Mouse (Mus musculus) skeletal muscle tissue, postnatal 0 days (tissue): Measurements from ENCODE around the gene Yif1b. TPM values are rescaled to one million over a fixed set of nuclear protein-coding genes. Genes with fewer than 3 reads are reported as not detected.

ENCODE experiments used
- polyA plus RNA-seq: library from polyadenylated mRNA; unstranded; fragments of >200 nt; fragmentation: Nextera tagmentation; extraction: Ambion mirVana; gene quantifications from 2 replicates; pipeline ENCODE4 v1.2.1, GENCODE M21; 2015

Yif1b gene
- polyA plus RNA-seq: 107 and 109 TPM in 2 replicates

DNA sequence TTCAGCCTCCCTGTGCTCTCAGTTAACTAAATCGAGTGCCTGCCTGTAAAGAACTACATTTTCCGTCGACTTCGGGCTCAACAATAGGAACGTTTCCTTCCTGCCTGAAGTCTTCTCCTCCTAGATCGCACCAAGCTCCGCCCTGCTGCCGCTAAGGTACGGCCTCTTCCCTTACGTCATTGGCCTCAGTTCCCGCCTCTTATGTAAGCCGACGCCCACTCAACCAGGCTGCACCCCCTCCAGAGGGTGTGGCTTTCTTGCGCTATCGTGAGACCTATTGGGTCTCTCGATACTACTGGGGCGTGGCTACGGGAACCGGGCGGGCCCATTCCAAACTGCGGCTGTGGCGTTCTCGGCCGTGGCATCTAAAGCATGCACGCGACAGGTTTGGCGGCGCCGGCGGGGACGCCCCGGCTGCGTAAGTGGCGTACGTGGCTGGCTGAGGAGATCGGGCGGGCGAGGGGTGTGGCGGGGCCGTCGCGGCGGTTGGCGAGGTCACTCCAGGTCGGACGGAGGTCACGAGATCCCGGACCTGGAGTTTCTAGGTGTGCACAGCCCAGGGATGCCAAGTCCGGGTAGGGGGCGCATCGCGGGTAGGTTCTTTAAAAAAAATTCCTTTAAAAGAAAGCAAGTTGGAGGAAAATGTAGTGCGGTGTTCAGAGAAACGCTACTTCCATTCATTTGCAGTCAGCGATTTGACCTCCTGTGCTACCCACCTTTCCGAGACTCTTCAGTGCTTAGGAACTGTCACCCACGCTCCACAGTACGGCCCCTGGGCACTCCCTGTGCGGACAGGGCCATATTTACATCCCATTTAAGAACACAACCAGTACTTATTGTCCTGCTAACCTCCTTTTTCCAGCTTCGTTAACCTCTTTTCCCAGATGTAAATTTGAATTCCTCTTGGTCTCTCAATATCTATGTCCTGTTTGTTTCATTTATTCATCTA is at the start of gene Yif1b:
Yif1b (plus strand) TSS at position 311 of the 949 bp plus-strand sequence.

DNA sequence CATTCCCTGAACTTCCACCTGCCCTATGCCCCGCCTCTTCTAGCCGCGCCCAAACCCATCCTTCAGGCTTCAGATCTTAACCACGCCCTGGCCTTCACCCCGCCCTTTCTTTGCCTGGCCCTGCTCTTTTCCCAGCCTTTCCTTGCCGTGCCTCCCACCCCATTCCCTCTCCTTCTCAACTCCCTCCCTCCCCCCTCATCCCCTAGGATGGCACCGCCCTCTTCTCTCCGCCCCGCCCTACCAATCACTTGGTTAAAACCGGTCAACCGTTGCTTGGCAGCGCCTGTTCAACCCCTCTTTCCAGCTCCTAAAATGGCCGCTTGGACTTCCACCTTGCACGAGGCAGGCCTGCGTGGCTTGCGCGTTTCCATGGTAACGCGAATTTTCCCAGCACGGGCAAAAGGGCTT is 24.4 kb upstream of the Yif1b start, which contains the start of gene Catsperg1:
Catsperg1 (minus strand) TSS at position 361 of the 408 bp plus-strand sequence.

DNA sequence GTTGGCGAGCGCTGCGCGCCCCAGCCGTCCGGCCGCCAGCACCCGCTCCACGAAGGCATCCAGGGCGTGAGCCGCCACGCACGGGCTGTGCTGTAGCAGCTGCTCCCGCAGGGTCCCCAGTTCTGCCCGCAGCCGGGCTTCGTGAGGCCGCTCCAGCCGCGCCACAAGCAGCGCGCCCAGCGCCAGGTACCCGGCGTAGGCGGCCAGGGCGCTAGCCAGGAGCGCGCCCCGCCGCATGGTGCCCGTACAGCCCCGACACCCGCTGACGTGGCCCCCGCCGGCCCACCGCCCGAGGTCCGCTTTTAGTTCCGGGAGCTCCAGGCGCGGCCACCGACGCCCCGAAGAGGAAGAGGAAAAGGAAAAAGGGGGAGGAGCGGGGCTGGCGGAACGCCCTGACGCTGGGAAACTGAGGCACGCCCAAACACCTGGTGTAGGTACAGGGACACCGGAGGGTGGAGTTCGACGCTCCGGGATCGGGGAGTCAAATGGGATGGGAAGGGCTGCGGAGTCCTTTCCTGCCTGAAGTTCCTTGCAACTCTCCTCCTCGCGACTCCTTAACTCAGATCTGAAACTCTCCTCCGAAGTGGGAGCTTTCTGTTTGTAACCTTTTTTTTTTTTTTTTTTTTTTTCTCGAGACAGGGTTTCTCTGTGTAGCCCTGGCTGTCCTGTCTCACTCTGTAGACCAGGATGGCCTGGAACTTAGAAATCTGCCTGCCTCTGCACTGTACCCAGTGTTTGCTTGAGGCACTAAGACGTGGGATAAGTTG is 5.7 kb upstream of the Yif1b start, which contains the start of gene Kcnk6:
Kcnk6 (minus strand) TSS at position 269 of the 767 bp plus-strand sequence.

GRCm38 (mm10) chr7:29248261-29248841 is 10.2 kb downstream of the Yif1b start, which contains the start of gene 2200002D01Rik:
Gene 2200002D01Rik (minus strand): TSS chr7:29248466.

GRCm38 (mm10) chr7:29281201-29282073 is 43.3 kb downstream of the Yif1b start, which contains the start of gene Spint2:
Gene Spint2 (minus strand): TSS chr7:29281912.

GRCm38 (mm10) chr7:29288942-29289638 is 51.0 kb downstream of the Yif1b start, which contains the start of gene Ppp1r14a:
Gene Ppp1r14a (plus strand): TSS chr7:29289308.

Other genes with a start within 250 kb of the Yif1b start
- gene Ryr1, start 113.2 kb upstream of the Yif1b start, polyA plus RNA-seq: 43.5 and 66.7 TPM in 2 replicates
- 0.41 and 0.74 TPM in 2 replicates for gene Rasgrp4, start 103.5 kb upstream of the Yif1b start, polyA plus RNA-seq
- gene Fam98c, start 82.1 kb upstream of the Yif1b start, polyA plus RNA-seq: 22.1 and 24.3 TPM in 2 replicates
- gene Ggn, start 68.1 kb upstream of the Yif1b start, polyA plus RNA-seq: 0.17 and 0.23 TPM in 2 replicates
- gene Spred3, start 67.9 kb upstream of the Yif1b start, polyA plus RNA-seq: 0.67 and 0.69 TPM in 2 replicates
- 257 and 271 TPM in 2 replicates for gene Psmd8, start 57.6 kb upstream of the Yif1b start, polyA plus RNA-seq
- gene Catsperg1, start 24.3 kb upstream of the Yif1b start, polyA plus RNA-seq: 0.45 and 0.82 TPM in 2 replicates
- 1.2 and 1.4 TPM in 2 replicates for gene Kcnk6, start 5.8 kb upstream of the Yif1b start, polyA plus RNA-seq
- 2.9 and 4.1 TPM in 2 replicates for gene 2200002D01Rik, start 10.1 kb downstream of the Yif1b start, polyA plus RNA-seq
- 13.9 and 17.5 TPM in 2 replicates for gene Spint2, start 43.6 kb downstream of the Yif1b start, polyA plus RNA-seq
- 14.4 and 16.7 TPM in 2 replicates for gene Ppp1r14a, start 51.0 kb downstream of the Yif1b start, polyA plus RNA-seq
- gene Dpf1, start 65.6 kb downstream of the Yif1b start, polyA plus RNA-seq: 2.7 and 2.9 TPM in 2 replicates